Mouse (Mus musculus): ENCODE measurements around the gene Chpf. TPM values are rescaled to one million over a fixed set of nuclear protein-coding genes. Genes with fewer than 3 reads are reported as not detected.
A peak's percentile ranks its signal among the peaks of the same experiment; 100 is the strongest.

Chpf gene
- polyA plus RNA-seq, 1 experiment from 2014 or later, result 37.5 TPM

DNA sequence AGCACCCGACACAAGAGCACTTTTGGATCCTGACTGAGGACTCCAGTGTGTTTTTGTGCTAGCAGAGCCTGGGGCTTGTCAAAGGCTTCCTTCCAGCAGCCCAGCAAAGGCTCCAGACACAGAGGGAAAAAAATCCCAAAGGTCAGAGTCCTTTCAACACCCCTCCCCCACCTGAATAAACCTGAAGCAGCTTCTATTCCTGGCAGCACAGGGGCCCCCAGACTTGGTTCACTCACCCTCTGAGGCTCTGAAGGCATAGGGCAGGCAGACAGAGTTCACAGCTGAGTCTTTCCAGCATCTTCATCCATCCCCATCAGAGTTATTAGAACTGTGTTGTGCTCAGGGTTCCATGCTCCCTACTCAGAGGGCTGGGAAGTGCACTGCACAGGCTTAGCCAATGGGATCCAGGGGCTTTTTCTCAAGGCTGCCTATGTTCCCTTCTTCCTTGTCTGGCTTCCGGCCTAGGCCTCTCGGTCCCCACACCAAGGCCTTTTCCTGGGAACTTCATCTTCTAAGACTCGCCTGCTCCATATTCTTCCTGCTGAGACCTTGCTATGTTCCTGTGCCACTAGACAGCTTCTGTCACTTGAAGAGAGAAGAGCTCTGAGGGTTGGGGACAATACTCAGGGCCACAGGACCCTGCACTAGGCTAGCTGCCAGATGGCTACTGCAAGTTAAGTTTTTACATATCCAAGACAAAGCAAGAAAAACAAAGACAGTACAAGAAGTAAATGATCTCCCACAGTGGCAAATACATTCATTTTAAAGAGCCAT is 32.5 kb upstream of the Chpf start:
- no peaks in the 10 kb centered on the region for H3K36me3 ChIP-seq (ENCODE audit: control insufficient read depth, insufficient read depth, low read length)
- no peak overlapping the region for H3K27ac ChIP-seq (ENCODE audit: low read length)
- ATAC-seq, result no peak
- H3K4me1 ChIP-seq (ENCODE audit: control insufficient read depth, insufficient read depth, low read length), result peaks cover 9% of the 10 kb centered on the region
- no peaks in the 10 kb centered on the region for H3K27me3 ChIP-seq (ENCODE audit: control insufficient read depth, insufficient read depth, low read depth, low read length)
- H3K4me3 ChIP-seq (ENCODE audit: low read depth, low read length), result no peak overlapping the region
- WGBS, result 65% methylated on average over 4 of the region's 4 CpGs
- H3K9me3 ChIP-seq (replicated peaks; ENCODE audit: control insufficient read depth, low read length, poor library complexity, severe bottlenecking), result no peaks in the 10 kb centered on the region
- no peak overlapping the region for H3K9ac ChIP-seq (ENCODE audit: low read depth, low read length)
- no peak overlapping the region for H3K4me2 ChIP-seq (ENCODE audit: low read length)

DNA sequence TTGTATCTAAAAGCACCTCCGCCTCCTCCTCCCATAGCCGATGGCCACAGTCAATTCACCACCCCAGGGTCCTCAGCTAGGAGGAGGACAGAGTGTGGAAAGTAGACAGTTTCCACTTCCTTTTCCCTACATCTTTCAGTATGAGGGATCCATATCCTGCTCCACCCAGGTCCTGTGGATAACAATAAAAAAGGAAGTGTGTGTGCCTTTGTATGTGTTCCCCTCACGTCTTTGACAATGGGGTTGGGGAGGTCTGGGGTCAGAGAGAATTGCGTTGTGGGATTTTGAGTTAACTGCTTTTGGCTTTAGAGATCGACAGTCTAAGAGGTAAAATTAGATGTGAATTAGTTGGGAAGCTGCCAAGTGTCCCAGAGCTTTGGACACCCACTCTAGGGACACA is 31.0 kb upstream of the Chpf start:
- no peak overlapping the region for H3K4me2 ChIP-seq (ENCODE audit: low read length)
- no peaks in the 10 kb centered on the region for H3K36me3 ChIP-seq (ENCODE audit: control insufficient read depth, insufficient read depth, low read length)
- H3K4me3 ChIP-seq (ENCODE audit: low read depth, low read length), result no peak overlapping the region
- no peak overlapping the region for H3K27ac ChIP-seq (ENCODE audit: low read length)
- WGBS, result 80% methylated on average over 5 of the region's 5 CpGs
- no peaks in the 10 kb centered on the region for H3K9me3 ChIP-seq (replicated peaks; ENCODE audit: control insufficient read depth, low read length, poor library complexity, severe bottlenecking)
- H3K9ac ChIP-seq (ENCODE audit: low read depth, low read length), result no peak overlapping the region
- ATAC-seq, result no peak
- no peaks in the 10 kb centered on the region for H3K27me3 ChIP-seq (ENCODE audit: control insufficient read depth, insufficient read depth, low read depth, low read length)
- peaks cover 11% of the 10 kb centered on the region for H3K4me1 ChIP-seq (ENCODE audit: control insufficient read depth, insufficient read depth, low read length)

DNA sequence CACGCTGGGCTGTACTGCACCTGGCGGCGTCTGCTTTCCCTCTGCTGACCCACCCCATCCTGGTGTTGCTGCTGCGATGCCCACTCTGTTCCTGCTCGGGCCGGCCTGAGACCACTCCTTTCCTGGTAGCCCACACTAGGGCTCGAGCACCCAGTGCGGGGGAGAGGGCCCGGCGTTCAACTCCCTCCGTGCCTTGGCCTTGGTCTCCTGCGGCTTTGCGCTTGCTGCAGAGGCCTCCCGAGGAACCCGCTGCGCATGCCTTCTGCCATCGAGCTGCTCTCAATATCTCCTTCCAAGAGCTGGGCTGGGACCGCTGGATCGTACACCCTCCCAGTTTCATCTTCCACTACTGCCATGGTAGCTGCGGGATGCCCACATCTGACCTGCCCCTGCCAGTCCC is 30.5 kb upstream of the Chpf start:
- H3K4me3 ChIP-seq (ENCODE audit: low read depth, low read length), result no peak overlapping the region
- WGBS, result 54% methylated on average over 20 of the region's 20 CpGs
- ATAC-seq, result no peak
- no peak overlapping the region for H3K4me2 ChIP-seq (ENCODE audit: low read length)
- H3K36me3 ChIP-seq (ENCODE audit: control insufficient read depth, insufficient read depth, low read length), result no peaks in the 10 kb centered on the region
- H3K27ac ChIP-seq (ENCODE audit: low read length), result no peak overlapping the region
- no peaks in the 10 kb centered on the region for H3K9me3 ChIP-seq (replicated peaks; ENCODE audit: control insufficient read depth, low read length, poor library complexity, severe bottlenecking)
- H3K27me3 ChIP-seq (ENCODE audit: control insufficient read depth, insufficient read depth, low read depth, low read length), result no peaks in the 10 kb centered on the region
- peaks cover 15% of the 10 kb centered on the region for H3K4me1 ChIP-seq (ENCODE audit: control insufficient read depth, insufficient read depth, low read length)
- H3K9ac ChIP-seq (ENCODE audit: low read depth, low read length), result no peak overlapping the region

DNA sequence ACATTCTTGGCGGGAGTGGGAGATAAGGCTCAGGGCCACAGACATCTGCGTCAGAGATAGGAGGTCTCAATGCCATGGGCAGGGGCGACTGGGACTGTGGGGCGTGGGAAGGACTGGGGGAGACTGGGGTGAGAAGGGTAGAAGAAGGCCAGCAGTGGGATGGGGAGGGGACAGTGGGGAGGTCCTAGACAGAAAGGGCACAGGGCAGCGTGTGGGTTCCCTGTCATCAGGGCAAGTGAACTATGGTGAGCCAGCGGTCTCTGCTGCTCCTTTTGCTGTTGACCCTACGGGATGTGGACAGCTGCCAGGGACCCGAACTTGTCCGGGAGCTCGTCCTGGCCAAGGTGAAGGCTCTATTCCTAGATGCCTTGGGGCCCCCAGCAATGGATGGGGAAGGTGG is 27.9 kb upstream of the Chpf start, which contains the start of gene Inha:
Gene Inha, plus strand, starts transcription at position 72 of the 400 bp plus-strand sequence.
- Histone ChIP-seq H3K4me3 (ENCODE audit: low read depth, low read length) (peak within 1 kb of the TSS; percentile 57), H3K9me3 (replicated peaks; ENCODE audit: control insufficient read depth, low read length, poor library complexity, severe bottlenecking) (no peaks in the 10 kb centered on the region), H3K9ac (ENCODE audit: low read depth, low read length) (peak within 1 kb of the TSS; percentile 82), H3K4me1 (ENCODE audit: control insufficient read depth, insufficient read depth, low read length) (peaks cover 22% of the 10 kb centered on the region), H3K36me3 (ENCODE audit: control insufficient read depth, insufficient read depth, low read length) (no peaks in the 10 kb centered on the region), H3K4me2 (ENCODE audit: low read length) (peak within 1 kb of the TSS; percentile 83), H3K27ac (ENCODE audit: low read length) (peak within 1 kb of the TSS; percentile 86), H3K27me3 (ENCODE audit: control insufficient read depth, insufficient read depth, low read depth, low read length) (no peaks in the 10 kb centered on the region)
- no peak for ATAC-seq
- 75% methylated on average over 10 of the region's 10 CpGs for WGBS

DNA sequence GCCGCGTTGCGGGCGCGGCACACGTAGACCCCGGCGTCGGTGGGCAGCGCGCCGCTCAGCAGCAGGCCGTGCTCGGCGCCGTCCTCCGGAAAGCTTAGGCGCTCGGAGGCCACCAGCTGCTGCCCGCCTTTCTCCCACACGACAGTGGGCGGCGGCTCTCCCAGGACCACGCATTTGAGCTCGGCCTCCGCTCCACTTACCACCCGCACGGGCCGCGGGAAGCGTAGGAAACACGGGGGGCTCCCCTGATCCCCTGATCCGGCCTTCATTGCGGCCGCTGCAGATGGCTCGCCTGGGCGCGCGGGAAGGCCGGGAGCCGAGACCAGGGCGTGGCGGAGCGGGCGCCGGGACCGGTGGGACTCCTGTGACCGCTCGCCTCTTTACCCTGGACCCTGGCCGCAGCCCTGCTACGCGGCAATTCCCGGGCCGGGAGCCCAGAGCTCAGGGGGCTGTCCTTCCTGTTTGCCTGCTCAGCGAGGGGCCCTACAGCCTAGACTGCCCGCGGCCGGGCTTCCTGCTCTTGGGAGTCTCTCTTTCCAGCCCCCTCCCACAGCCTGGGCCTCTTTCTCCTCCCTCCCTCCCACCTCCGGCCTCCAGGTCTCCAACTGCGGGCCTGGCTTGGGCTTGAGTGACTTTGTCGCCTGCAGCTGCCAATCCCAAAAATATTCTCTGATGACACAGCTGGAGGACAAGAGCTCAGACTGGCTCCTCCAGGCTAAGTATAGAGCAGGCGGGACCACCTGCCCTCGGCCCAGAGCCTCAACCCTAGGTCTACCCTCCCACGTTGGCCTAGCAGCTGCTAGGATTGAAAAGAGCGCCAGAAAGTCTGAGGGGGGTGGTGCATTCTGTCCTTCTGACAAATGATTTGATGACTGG is 27.1 kb upstream of the Chpf start, which contains the start of gene Obsl1:
Gene Obsl1, minus strand, starts transcription at position 497 of the 876 bp plus-strand sequence.
- Histone ChIP-seq H3K36me3 (ENCODE audit: control insufficient read depth, insufficient read depth, low read length) (peaks cover 2% of the 10 kb centered on the region), H3K27me3 (ENCODE audit: control insufficient read depth, insufficient read depth, low read depth, low read length) (no peaks in the 10 kb centered on the region), H3K27ac (ENCODE audit: low read length) (peak within 1 kb of the TSS; percentile 86), H3K9ac (ENCODE audit: low read depth, low read length) (peak within 1 kb of the TSS; percentile 82), H3K4me1 (ENCODE audit: control insufficient read depth, insufficient read depth, low read length) (peaks cover 22% of the 10 kb centered on the region), H3K4me3 (ENCODE audit: low read depth, low read length) (peak within 1 kb of the TSS; percentile 57), H3K9me3 (replicated peaks; ENCODE audit: control insufficient read depth, low read length, poor library complexity, severe bottlenecking) (no peaks in the 10 kb centered on the region), H3K4me2 (ENCODE audit: low read length) (peak within 1 kb of the TSS; percentile 83)
- peak; percentile 61 for ATAC-seq
- WGBS, result under 1% methylated on average over 65 of the region's 65 CpGs

DNA sequence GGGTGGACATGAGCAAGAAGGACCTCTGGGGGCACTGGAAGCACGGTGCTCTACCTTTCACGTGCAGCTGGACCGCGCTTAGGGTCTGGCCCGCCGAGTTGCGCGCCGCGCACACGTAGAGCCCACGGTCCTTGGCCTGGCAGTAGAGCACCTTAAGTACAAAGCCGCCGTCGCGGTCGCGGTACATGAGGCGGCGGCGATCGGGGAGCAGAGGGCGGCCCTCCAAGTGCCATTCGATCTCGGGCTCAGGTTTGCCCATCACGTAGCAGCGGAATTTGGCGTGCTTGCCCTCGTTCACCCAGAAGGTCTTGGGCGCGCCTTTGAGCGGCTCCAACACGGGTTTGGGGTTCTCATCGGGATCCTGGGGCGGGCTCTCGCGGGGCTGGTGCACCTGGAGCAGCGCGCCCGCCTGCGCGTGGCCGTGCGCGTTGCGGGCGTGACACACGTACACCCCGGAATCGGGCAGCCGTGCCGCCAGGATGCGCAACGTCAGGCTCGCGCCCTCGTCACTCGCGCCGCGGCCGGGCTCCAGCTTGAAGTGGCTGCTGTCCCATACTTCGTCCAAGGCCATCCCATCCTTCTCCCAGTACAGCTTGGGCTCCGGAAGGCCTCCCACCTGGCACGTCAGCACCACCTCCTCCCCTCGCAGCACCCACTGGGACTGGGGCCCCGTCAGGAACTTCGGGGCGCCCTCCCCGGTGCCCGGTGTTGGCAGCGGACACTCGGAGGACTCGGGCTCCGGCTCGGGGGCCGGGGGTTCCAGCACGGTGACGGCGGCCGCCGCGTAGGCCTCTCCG is 26.2 kb upstream of the Chpf start:
- Histone ChIP-seq H3K4me1 (ENCODE audit: control insufficient read depth, insufficient read depth, low read length) (peaks cover 22% of the 10 kb centered on the region), H3K27me3 (ENCODE audit: control insufficient read depth, insufficient read depth, low read depth, low read length) (no peaks in the 10 kb centered on the region), H3K36me3 (ENCODE audit: control insufficient read depth, insufficient read depth, low read length) (peaks cover 2% of the 10 kb centered on the region), H3K4me3 (ENCODE audit: low read depth, low read length) (peak overlapping the region; percentile 57), H3K27ac (ENCODE audit: low read length) (peak overlapping the region; percentile 86), H3K9me3 (replicated peaks; ENCODE audit: control insufficient read depth, low read length, poor library complexity, severe bottlenecking) (no peaks in the 10 kb centered on the region), H3K4me2 (ENCODE audit: low read length) (peak overlapping the region; percentile 83), H3K9ac (ENCODE audit: low read depth, low read length) (peak overlapping the region; percentile 82)
- under 1% methylated on average over 82 of the region's 84 CpGs for WGBS
- ATAC-seq, result peak; percentile 89

DNA sequence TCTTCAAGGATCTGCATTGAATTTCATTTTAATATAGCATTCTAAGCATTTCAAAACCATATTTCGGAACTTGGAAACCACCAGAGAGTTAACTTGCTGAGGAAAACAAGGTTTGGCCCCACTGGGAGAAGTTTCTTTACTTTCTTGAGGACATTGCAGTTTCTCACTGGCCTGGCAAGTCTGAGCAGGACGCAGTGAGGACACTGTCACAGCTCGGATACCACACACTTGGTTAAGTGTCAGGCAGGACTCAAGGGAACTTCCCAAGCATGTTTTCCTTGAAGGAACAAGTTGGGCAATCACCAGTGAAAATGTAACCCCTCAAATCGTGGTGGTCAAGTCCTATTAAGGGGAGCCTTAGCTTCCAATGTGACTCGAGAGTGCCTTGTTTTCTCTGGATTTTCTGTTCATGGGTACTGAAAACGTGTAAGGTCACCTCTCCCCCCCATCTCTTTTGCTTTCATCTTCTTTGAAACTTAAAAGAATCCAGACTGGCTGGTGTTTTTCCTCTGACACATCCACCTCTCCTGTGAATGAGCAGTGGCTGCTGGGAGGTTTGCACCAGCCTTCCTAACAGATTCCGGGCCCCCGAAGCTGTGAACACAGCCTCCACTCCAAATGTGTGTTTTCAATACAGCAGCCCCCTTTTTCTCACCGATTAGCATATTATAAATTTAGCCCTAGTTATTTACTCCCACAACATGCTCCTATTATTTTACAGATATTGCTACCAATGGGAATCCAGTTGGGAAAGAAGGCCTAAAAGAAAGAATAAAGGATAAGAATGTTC is 25.3 kb upstream of the Chpf start:
- Histone ChIP-seq H3K4me3 (ENCODE audit: low read depth, low read length) (peak overlapping the region; percentile 57), H3K27me3 (ENCODE audit: control insufficient read depth, insufficient read depth, low read depth, low read length) (no peaks in the 10 kb centered on the region), H3K27ac (ENCODE audit: low read length) (peak overlapping the region; percentile 86), H3K9me3 (replicated peaks; ENCODE audit: control insufficient read depth, low read length, poor library complexity, severe bottlenecking) (no peaks in the 10 kb centered on the region), H3K4me1 (ENCODE audit: control insufficient read depth, insufficient read depth, low read length) (peaks cover 22% of the 10 kb centered on the region), H3K36me3 (ENCODE audit: control insufficient read depth, insufficient read depth, low read length) (peaks cover 2% of the 10 kb centered on the region), H3K9ac (ENCODE audit: low read depth, low read length) (peak overlapping the region; percentile 82), H3K4me2 (ENCODE audit: low read length) (peak overlapping the region; percentile 83)
- no peak for ATAC-seq
- 59% methylated on average over 9 of the region's 9 CpGs for WGBS

DNA sequence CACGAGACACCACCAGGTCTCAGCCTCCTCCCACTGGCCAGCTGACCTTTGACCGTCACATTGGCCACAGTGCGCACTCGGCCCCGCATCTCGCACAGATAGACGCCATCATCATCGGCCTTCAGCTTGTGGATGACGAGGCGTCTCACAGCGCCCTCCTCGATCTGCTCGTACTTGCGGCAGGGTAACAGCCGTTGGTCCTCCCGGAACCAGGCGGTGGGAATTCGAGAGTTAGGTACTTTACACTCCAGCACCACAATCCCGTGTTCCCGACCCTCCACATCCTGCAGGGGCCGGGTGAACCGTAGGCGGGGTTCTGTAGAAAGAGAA is 24.5 kb upstream of the Chpf start:
- Histone ChIP-seq H3K4me1 (ENCODE audit: control insufficient read depth, insufficient read depth, low read length) (peaks cover 22% of the 10 kb centered on the region), H3K27ac (ENCODE audit: low read length) (no peak overlapping the region), H3K36me3 (ENCODE audit: control insufficient read depth, insufficient read depth, low read length) (peaks cover 2% of the 10 kb centered on the region), H3K27me3 (ENCODE audit: control insufficient read depth, insufficient read depth, low read depth, low read length) (no peaks in the 10 kb centered on the region), H3K9ac (ENCODE audit: low read depth, low read length) (no peak overlapping the region), H3K9me3 (replicated peaks; ENCODE audit: control insufficient read depth, low read length, poor library complexity, severe bottlenecking) (no peaks in the 10 kb centered on the region), H3K4me3 (ENCODE audit: low read depth, low read length) (no peak overlapping the region), H3K4me2 (ENCODE audit: low read length) (no peak overlapping the region)
- 72% methylated on average over 23 of the region's 23 CpGs for WGBS
- no peak for ATAC-seq
